Mouse (Mus musculus) layer of hippocampus, postnatal 14 days (tissue): ENCODE measurements at regions not wholly inside any gene's neighbourhood (a gene's known extent, or its start where the extent isn't known, plus 50 kb on each side); places are given as distances from the start of the nearest gene placed in this dataset.

Experiments
- DNase-seq, 2 experiments: peaks; one replicate each; pipeline ENCODE4 v3.0.0; 2021 to 2022; ENCODE audit warnings: low spot score in 2 of 2, mixed read lengths in 1 of 2

DNA sequence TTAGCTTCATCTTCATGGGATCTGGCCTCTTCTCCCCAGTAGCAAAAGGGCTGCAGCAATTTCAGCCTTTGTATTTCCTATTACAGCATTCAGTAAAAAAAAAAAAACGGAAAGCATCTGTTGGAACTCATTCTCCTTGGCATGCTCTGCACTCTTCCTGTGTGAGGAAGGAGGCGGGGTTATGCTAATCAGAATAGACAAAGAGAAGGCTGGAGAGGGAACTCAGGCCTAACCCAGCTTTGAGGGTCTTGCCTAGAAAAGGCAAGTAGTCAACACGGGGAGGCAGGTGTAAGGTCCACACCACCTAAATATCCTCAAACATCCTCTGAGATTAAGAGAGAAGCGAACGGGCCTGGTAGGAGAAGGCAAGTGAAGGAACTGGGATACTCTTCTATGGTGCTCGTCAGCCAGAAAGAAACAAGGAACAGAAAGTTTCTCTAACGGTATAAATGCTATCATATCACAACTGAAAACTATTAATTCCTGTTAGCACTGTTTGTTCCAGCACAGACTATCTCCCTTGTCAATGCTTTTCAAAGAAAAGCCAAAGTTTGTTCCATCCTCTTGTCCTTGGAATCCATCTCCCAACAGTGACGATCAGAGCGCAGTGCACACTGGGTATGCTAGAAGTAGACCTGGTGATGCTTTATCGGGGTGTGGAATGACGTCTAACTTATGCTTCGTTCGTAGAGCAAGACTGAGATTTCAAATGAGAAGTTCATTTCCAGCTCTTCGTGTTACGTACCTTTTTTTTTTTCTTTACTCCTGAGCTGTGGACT, 98.9 kb downstream of the Kctd12 start:
- DNase-seq = no peak

DNA sequence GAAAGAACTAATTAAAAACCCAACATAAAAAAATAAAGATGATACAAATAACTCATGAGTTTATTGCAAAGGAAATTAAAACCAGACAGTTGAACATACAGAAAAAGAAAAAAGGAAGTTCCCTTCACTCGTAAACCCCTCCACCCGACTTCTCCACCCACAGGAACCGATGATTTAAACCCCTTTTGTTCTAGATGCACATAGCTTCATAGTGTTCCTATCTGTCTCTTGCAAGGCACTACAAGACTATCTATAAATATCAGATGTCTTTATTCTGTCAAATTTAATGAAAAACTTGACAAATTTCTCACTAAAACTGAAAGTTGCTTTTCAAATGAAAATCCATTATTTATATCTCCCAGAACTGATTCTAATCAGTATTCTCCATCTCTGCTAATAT, 100.2 kb downstream of the Kctd12 start:
- no peak for DNase-seq

- no peak for DNase-seq
Measured at GRCm38 (mm10) chr14:102880658-102881083, 101.8 kb downstream of the Kctd12 start.

DNA sequence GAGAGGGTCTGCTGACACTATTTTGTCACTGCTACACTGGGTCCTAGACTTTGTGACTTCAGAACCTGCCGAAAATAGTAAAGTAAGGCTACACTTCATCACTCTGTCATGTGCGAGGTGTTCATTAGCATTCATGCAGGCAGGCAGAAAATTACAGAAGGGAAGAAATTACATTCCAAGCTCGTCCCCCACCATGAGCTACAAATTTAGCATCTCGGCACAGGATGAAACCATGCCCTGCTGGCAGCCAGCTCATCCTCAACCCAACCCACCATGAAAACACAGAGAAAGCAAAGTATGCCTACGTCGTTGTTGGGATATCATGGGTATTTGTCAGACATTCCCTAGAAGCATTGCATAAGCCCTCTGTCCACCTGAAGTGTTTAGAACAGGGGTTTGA, 103.9 kb downstream of the Kctd12 start:
- no peak for DNase-seq

DNA sequence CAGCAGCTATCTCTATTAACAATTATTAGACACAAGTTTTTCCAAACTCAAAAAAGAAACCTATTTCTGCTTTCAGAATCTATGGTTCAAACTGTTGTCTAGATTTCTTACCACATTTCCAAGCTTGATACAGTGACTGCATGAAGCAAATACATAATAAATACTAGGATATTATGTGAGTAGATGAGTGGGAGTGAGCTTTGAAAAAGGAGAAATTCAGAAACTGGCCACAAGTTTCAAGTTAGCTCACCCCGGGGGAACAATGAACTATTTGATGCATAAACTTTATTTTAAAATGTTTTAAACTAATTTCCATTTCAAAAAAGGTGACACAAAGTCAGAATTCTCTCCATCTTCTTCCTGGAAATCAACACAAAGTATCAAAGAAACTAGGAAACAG, 114.3 kb downstream of the Kctd12 start:
- DNase-seq = no peak

- DNase-seq = no peak
Measured at GRCm38 (mm10) chr14:102867697-102868096, 114.7 kb downstream of the Kctd12 start.

DNA sequence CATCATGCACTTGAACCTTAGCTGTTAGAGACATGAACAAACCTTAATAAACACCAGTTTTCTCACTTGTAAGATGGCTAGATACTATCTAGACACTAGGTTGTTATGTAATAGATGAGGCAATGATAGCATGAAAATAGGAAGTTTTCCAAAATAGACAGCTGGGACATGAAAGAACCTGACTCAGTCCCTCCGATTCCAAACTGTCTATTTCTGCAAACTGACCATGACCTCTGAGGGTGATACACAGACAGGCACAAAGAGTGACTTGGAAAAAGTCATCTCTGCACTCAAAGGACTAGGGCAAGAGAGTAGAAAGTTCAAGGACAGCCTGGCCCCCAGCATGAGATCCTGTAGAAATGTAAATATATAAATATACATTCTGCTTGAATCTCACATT, 115.9 kb downstream of the Kctd12 start:
- DNase-seq = no peak

GRCm38 (mm10) chr14:102861694-102862093, 120.7 kb downstream of the Kctd12 start:
- no peak for DNase-seq

DNA sequence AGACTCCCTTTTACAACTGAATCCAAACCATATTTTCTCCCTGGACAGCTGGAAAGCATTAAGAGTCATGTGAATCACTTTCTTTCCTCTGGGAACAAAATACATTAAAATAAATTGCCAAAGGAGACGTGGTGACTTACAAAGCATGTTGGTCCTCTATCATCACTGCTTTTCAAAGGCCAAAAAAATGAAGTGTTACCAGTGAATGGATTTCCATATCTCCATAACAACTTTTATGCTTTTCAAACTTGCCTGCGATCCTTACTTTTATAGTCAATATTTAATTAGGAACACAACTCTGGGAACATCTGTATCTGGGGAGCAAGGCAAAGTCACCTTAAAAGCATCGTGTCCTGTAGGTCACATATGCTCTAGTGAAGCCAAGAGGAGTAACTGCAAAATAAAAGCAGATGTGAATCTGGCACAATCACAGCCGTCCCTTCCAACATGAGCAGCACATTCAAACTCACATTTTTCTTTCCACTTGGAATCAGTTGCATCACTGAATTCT, 123.0 kb downstream of the Kctd12 start:
- DNase-seq = no peak

DNA sequence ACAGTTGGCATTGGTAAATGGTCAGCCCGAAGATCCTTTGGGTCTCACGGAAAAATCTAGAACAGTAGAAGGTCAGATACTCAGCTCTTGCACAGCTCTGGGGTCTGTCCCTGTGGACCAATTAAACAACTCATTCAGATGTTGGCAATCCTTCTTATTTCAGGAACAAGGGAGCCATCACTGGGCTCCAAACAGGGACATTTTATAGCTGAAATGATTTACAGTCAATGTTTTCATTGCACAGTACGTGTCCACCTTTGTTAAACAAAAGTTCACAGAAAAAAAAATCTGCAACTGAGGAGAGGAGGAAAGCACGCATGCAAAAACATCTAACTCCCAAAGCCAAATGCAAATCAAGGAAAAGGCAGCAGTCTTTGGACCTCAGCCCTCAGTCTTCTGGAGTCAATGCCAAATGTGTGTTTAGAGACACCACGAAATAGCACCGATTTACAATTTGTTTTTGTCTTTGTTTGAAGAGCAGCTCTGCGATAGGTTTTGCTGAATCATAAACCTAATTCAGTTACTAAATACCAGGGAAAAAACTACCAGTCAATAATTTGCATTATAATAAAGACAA, 127.1 kb downstream of the Kctd12 start:
- DNase-seq = no peak

DNA sequence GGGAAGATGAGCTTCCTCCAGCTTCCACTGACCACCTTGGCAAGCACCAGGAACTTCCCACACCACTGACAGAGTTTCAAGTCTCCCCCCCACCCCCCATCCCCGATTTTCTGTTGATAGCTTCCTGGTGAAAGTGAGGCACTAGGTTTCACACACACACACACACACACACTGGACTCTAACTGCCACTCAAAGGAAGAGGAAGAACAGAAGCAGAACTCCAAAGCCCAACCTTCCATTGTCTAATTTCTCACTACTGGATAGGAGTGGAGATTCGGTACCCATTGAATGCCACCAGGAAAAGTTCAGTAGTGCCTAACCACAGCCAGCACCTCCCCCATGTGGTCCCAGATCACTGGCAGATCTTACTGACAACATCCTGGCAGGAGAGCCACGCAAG, 138.7 kb downstream of the Kctd12 start:
- DNase-seq = no peak

GRCm38 (mm10) chr14:102837602-102838001, 144.8 kb downstream of the Kctd12 start:
- DNase-seq = no peak

DNA sequence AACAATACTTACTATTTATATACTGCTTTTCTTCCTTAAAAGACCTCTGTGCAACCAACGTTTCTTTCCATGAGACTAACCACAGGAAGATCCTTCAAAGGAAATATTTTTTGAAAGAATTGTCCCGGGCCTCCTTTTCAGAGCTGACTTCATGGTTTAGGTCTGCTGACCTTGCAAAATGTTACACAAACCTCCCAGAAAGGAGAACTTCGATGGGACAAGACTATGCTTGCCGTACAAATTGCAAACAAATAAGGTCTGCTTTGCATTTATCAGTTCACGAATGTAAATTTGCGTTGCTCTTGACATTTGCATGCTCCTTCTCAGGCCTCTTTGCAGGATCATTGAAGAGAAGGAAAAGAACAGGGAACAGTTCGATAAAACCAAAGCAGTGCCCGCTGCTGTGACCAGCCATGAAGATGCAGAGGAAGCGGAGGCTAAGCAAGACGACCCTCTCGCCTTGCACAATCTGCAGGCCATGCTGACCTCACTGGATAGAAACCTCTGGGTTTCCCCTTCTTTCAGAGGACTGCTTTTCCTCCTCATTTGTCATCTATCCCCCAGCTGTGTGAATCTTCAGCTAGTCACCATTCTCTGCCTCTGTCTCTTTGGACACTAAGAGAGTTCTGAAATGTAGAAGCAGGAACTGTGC, 147.2 kb downstream of the Kctd12 start:
- no peak for DNase-seq

GRCm38 (mm10) chr14:102828442-102828841, 154.0 kb downstream of the Kctd12 start:
- DNase-seq = no peak

GRCm38 (mm10) chr14:102827756-102828384, 154.6 kb downstream of the Kctd12 start:
- DNase-seq = no peak

DNA sequence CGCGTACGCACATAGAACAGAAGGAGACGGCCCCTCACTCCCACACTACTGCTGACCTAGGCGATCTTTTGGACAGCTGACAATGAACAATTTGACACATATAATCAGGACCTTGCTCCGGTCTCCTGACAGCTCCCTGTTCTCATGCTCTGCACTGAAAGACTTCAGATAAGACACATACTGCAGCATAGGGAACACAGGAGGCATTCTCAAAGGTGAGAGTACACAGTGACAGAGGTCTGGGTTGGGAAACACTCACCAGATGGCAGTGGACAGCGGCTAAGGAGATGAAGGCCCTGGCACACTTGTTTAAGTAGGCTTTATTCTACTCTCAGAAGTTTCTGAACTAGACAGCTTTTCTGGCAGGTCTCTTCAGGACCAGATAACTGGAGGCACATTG, 156.9 kb downstream of the Kctd12 start:
- DNase-seq = no peak

- no peak for DNase-seq
Measured at GRCm38 (mm10) chr14:102820663-102821062, 161.8 kb downstream of the Kctd12 start.

GRCm38 (mm10) chr14:102811678-102812081, 170.8 kb downstream of the Kctd12 start:
- no peak for DNase-seq

GRCm38 (mm10) chr14:102811022-102811421, 171.4 kb downstream of the Kctd12 start:
- DNase-seq = no peak

GRCm38 (mm10) chr14:102810121-102810921, 172.1 kb downstream of the Kctd12 start:
- no peak for DNase-seq
